Mouse (Mus musculus) lung, embryonic 16.5 days (tissue): ENCODE data around the gene Foxp1. TPM values are rescaled to one million over a fixed set of nuclear protein-coding genes. Genes with fewer than 3 reads are reported as not detected.

Source experiments
- ATAC-seq: fragments of 200-750 bp; cut with Nextera tagmentation; 2 replicates; pipeline ENCODE4 v1.8.0; 2017; ENCODE audit warnings: low read depth, mild to moderate bottlenecking, moderate library complexity
- H3K27ac ChIP-seq: fragments of 300-500 bp; sonication (generic); 2 replicates; pipeline ENCODE4 v1.5.1; 2014; ENCODE audit warnings: mild to moderate bottlenecking, control low read depth, low read length
- H3K27me3 ChIP-seq: fragments of 300-500 bp; sonication (generic); 2 replicates; pipeline ENCODE4 v1.6.1; 2014; ENCODE audit warnings: low read depth, low read length, mixed read lengths; ENCODE audit not compliant: control insufficient read depth, insufficient read depth
- H3K36me3 ChIP-seq: fragments of 300-500 bp; sonication (generic); 2 replicates; pipeline ENCODE4 v1.6.1; 2014; ENCODE audit warnings: low read length; ENCODE audit not compliant: control insufficient read depth, insufficient read depth
- H3K4me1 ChIP-seq: fragments of 300-500 bp; sonication (generic); replicated peaks from 2 replicates; pipeline ENCODE4 v1.6.1; 2014; ENCODE audit warnings: low read length, mixed read lengths; ENCODE audit not compliant: control insufficient read depth, insufficient read depth
- H3K4me2 ChIP-seq: fragments of 300-500 bp; sonication (generic); 2 replicates; pipeline ENCODE4 v1.6.1; 2014; ENCODE audit warnings: low read depth, low read length, control low read depth
- H3K4me3 ChIP-seq: fragments of 300-500 bp; sonication (generic); 2 replicates; pipeline ENCODE4 v1.5.1; 2014; ENCODE audit warnings: mild to moderate bottlenecking, low read length, control low read depth
- H3K9ac ChIP-seq: fragments of 300-500 bp; sonication (generic); 2 replicates; pipeline ENCODE4 v1.6.1; 2014; ENCODE audit warnings: low read length, control low read depth
- H3K9me3 ChIP-seq: fragments of 300-500 bp; sonication (generic); 2 replicates; pipeline ENCODE4 v1.6.1; 2016; ENCODE audit warnings: low read length; ENCODE audit not compliant: control insufficient read depth
- WGBS: fragments of 180-500 bp; shearing (Covaris S2); extraction: QIAGEN DNeasy Blood & Tissue Kit; methylation state at CpG from one replicate; pipeline ENCODE4 v1.1.7; 2014; 5-methylcytosine and 5-hydroxymethylcytosine counted together
- polyA plus RNA-seq: library from polyadenylated mRNA; unstranded; fragments of >200 nt; fragmentation: Nextera tagmentation; extraction: Ambion mirVana; gene quantifications from 2 replicates; pipeline ENCODE4 v1.2.1, GENCODE M21; 2015

Gene Foxp1
- polyA plus RNA-seq, 1 experiment from 2014 or later = 116 TPM

GRCm38 (mm10) chr6:99281433-99281832 lies 241.1 kb downstream of the Foxp1 start:
- Histone ChIP-seq H3K4me2 (no peak overlapping the region), H3K4me1 (peaks cover 3% of the 10 kb centered on the region), H3K9ac (no peak overlapping the region), H3K27me3 (no peaks in the 10 kb centered on the region), H3K9me3 (no peaks in the 10 kb centered on the region), H3K36me3 (no peaks in the 10 kb centered on the region), H3K4me3 (no peak overlapping the region), H3K27ac (no peak overlapping the region)
- no peak for ATAC-seq
- 85% methylated on average over 9 of the region's 9 CpGs for WGBS

GRCm38 (mm10) chr6:99280619-99281018 lies 241.9 kb downstream of the Foxp1 start:
- H3K27ac ChIP-seq = no peak overlapping the region
- WGBS = 59% methylated on average over 5 of the region's 5 CpGs
- H3K9ac ChIP-seq = no peak overlapping the region
- H3K4me1 ChIP-seq = peaks cover 7% of the 10 kb centered on the region
- no peak overlapping the region for H3K4me2 ChIP-seq
- no peaks in the 10 kb centered on the region for H3K9me3 ChIP-seq
- no peak for ATAC-seq
- no peaks in the 10 kb centered on the region for H3K36me3 ChIP-seq
- H3K4me3 ChIP-seq = no peak overlapping the region
- H3K27me3 ChIP-seq = no peaks in the 10 kb centered on the region

GRCm38 (mm10) chr6:99277251-99277650 lies 245.3 kb downstream of the Foxp1 start:
- no peaks in the 10 kb centered on the region for H3K9me3 ChIP-seq
- no peak for ATAC-seq
- 73% methylated on average over 1 of the region's 1 CpGs for WGBS
- no peaks in the 10 kb centered on the region for H3K27me3 ChIP-seq
- peaks cover 17% of the 10 kb centered on the region for H3K4me1 ChIP-seq
- H3K4me3 ChIP-seq = no peak overlapping the region
- H3K9ac ChIP-seq = no peak overlapping the region
- H3K36me3 ChIP-seq = no peaks in the 10 kb centered on the region
- no peak overlapping the region for H3K27ac ChIP-seq
- no peak overlapping the region for H3K4me2 ChIP-seq

- WGBS = 36% methylated on average over 7 of the region's 7 CpGs
- no peak for ATAC-seq
Measured at GRCm38 (mm10) chr6:99276297-99276653, 246.2 kb downstream of the Foxp1 start.

GRCm38 (mm10) chr6:99275381-99276296 lies 246.9 kb downstream of the Foxp1 start:
- WGBS = 15% methylated on average over 21 of the region's 21 CpGs
- Histone ChIP-seq H3K4me3 (peak overlapping the region; percentile 20; the same call in 1 of the 2 replicates), H3K9me3 (no peaks in the 10 kb centered on the region), H3K9ac (peak overlapping the region; percentile 26; the same call in 1 of the 2 replicates), H3K27ac (peak overlapping the region; percentile 81), H3K4me1 (peaks cover 15% of the 10 kb centered on the region), H3K36me3 (no peaks in the 10 kb centered on the region), H3K27me3 (no peaks in the 10 kb centered on the region), H3K4me2 (peak overlapping the region; percentile 13)
- peak; percentile 76 for ATAC-seq

More at GRCm38 (mm10) chr6:99276297-99276653, 246.2 kb downstream of the Foxp1 start:
- peak overlapping the region; percentile 13 for H3K4me2 ChIP-seq
- H3K27me3 ChIP-seq = no peaks in the 10 kb centered on the region
- peak overlapping the region; percentile 50 for H3K27ac ChIP-seq
- no peak overlapping the region for H3K4me3 ChIP-seq
- H3K4me1 ChIP-seq = peaks cover 17% of the 10 kb centered on the region
- H3K9me3 ChIP-seq = no peaks in the 10 kb centered on the region
- no peaks in the 10 kb centered on the region for H3K36me3 ChIP-seq
- no peak overlapping the region for H3K9ac ChIP-seq

GRCm38 (mm10) chr6:99274667-99275066 lies 247.9 kb downstream of the Foxp1 start:
- no peak for ATAC-seq
- no peak overlapping the region for H3K4me3 ChIP-seq
- no peaks in the 10 kb centered on the region for H3K36me3 ChIP-seq
- H3K4me1 ChIP-seq = peaks cover 15% of the 10 kb centered on the region
- no peak overlapping the region for H3K9ac ChIP-seq
- H3K4me2 ChIP-seq = no peak overlapping the region
- H3K9me3 ChIP-seq = no peaks in the 10 kb centered on the region
- H3K27ac ChIP-seq = peak overlapping the region; percentile 59
- H3K27me3 ChIP-seq = no peaks in the 10 kb centered on the region
- WGBS = 69% methylated on average over 5 of the region's 5 CpGs

- H3K27ac ChIP-seq = peak overlapping the region; percentile 59
- no peaks in the 10 kb centered on the region for H3K36me3 ChIP-seq
- no peaks in the 10 kb centered on the region for H3K27me3 ChIP-seq
- no peak overlapping the region for H3K9ac ChIP-seq
- H3K4me1 ChIP-seq = peaks cover 15% of the 10 kb centered on the region
- H3K9me3 ChIP-seq = no peaks in the 10 kb centered on the region
- H3K4me3 ChIP-seq = no peak overlapping the region
- ATAC-seq = no peak
- 43% methylated on average over 6 of the region's 6 CpGs for WGBS
- H3K4me2 ChIP-seq = no peak overlapping the region
Measured at GRCm38 (mm10) chr6:99274222-99274621, 248.3 kb downstream of the Foxp1 start.

GRCm38 (mm10) chr6:99273177-99273576 lies 249.3 kb downstream of the Foxp1 start:
- Histone ChIP-seq H3K27me3 (no peaks in the 10 kb centered on the region), H3K4me1 (peaks cover 18% of the 10 kb centered on the region), H3K27ac (no peak overlapping the region), H3K4me2 (no peak overlapping the region), H3K4me3 (no peak overlapping the region), H3K9me3 (no peaks in the 10 kb centered on the region), H3K9ac (no peak overlapping the region), H3K36me3 (no peaks in the 10 kb centered on the region)
- WGBS = 55% methylated on average over 5 of the region's 5 CpGs
- no peak for ATAC-seq

- Histone ChIP-seq H3K4me1 (peaks cover 20% of the 10 kb centered on the region), H3K9ac (no peak overlapping the region), H3K4me3 (no peak overlapping the region), H3K36me3 (no peaks in the 10 kb centered on the region), H3K27me3 (no peaks in the 10 kb centered on the region), H3K9me3 (no peaks in the 10 kb centered on the region), H3K27ac (no peak overlapping the region), H3K4me2 (no peak overlapping the region)
- no peak for ATAC-seq
- 72% methylated on average over 3 of the region's 3 CpGs for WGBS
Measured at GRCm38 (mm10) chr6:99272174-99272573, 250.3 kb downstream of the Foxp1 start.
